Mouse (Mus musculus) ovary, postnatal 36 days (tissue): ENCODE measurements around the gene Vmn2r72.

Source experiments
- DNase-seq: peaks from one replicate; pipeline ENCODE4 v3.0.0; 2022; ENCODE audit warnings: low spot score, mixed read lengths

The Vmn2r72 gene

GRCm38 (mm10) chr7:85754997-85755396 is at the start of gene Vmn2r72:
Gene Vmn2r72, minus strand, starts transcription at chr7:85755097.
- no peak for DNase-seq
